Mouse (Mus musculus) central nervous system, embryonic 11.5 days (tissue): ENCODE measurements around the gene Olfr640. TPM values are rescaled to one million over a fixed set of nuclear protein-coding genes. Genes with fewer than 3 reads are reported as not detected.

Experiments
- polyA plus RNA-seq: library from polyadenylated mRNA; depleted of rRNA; stranded (reverse); fragments of >200 nt; gene quantifications from 2 replicates; pipeline ENCODE4 v1.2.3, GENCODE M21; 2012; rRNA removed

Gene Olfr640
- polyA plus RNA-seq, result not detected in 2 replicates

DNA sequence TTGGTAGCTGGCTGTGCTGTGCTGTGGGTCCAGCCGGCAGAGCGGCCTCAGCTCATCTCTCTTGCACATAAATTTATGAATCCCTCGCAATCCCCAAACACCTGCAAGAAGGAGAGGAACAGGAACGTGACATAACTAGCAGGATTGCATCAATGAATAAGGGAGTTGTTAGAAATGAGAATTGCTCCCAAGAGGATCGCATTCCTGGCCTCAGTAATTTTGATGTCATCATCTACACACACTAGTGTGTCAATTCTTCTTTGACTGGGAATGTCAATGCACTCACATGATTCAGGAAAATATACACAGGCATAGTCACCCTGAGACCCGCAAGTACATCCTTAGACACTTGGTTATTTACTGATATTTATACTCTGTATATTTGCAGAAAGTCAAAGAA is at the start of gene Olfr640:
Olfr640 (minus strand) TSS at position 101 of the 400 bp plus-strand sequence.

DNA sequence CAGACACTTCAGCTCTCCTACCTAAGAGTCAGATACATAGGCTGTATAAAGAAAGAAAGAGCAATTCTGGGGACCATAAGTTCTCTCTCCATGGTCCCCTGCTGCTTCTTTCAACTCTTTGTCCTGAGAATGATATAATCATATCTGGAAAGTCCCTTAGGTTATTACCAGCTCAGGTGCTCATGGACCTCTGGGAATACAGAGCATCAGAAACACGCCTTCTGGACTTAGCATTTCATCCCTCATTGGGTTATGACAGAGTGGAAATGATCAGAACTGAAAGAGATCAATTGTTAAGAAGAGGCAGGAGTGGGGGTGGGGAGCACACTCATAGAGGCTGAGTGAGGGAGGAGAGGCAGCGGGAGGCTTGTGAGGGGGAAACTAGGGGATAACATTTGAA is 46.4 kb upstream of the Olfr640 start, which contains the start of gene Olfr644:
Olfr644 (minus strand) TSS at position 101 of the 400 bp plus-strand sequence.

DNA sequence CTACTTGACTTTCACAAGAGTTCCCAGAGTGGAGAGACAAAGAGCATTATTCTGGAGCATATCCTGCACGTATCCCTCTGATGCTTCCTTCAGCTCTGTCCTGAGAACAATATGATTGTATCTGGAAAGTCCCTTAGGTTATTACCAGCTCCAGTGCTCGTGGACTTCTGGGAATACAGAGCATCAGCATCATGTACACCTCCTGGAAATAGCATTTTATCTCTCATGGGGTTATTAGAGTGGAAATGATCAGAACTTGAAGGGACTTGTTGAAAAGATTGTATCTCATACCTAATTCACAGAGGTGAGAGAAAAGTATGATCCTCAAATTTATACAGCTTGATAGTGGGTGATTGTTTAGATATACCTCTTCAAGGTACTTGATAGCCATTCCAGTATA is 36.0 kb upstream of the Olfr640 start, which contains the start of gene 4930516K23Rik:
4930516K23Rik (minus strand) TSS at position 101 of the 400 bp plus-strand sequence.

DNA sequence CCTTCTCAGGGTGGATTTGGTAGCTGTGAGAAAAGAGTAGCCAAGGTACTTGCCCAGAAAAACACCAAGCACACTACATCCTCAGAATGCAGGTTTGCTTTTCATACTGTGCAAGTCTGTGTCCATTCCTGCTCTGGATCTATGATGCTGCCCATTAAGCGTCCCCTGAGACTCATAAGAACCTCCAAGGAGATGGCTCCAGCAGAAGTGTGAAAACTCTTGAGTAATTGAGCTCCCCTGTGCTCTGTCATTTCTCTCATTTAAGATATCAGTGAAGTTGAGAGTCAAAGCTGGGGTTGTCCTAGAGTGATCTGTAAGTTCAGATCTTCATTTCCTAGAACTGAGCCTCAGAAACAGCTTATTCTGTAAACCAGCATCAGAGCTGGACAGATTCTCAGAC is 27.2 kb upstream of the Olfr640 start, which contains the start of gene Olfr642:
Olfr642 (minus strand) TSS at position 101 of the 400 bp plus-strand sequence.

DNA sequence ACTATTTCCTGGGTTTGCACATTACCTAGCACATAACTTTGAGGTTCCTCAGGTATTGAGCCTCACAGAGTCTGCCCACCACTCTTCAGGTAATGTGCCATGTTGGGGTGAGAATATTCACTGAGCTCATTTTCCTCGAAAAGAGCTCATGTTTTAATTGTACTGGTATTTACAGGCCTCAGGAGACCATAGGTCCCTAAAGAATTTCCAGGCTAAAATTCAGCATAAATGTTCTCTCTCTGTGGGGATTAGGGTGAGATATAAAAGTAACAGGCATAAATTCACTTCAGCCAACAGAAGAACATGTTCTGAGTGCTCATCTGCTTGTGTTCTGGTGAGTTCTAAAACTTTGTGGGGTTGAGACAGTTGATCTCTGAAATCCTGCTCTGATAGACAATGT is 9.8 kb upstream of the Olfr640 start, which contains the start of gene Olfr641:
Olfr641 (plus strand) TSS at position 301 of the 400 bp plus-strand sequence.

DNA sequence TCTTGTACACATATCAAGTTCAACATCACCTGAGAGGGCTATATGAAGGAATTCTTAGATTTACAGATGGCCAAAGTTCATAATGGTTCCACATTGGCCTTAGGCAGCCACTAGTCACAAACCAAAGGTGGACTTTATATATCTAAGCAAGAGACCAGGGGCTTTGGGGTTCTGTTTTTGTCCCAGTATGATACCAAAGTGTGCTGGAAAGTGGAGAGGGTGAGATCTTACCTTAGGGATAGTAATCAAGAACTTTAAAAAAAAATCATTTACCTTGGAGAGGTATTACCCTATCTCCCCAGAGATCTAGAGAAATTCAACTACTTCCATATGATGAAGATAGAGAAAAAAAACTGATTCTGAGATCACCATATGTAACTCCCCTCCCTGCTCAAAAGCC is 8.2 kb downstream of the Olfr640 start, which contains the start of gene Olfr639:
Olfr639 (minus strand) TSS at position 101 of the 400 bp plus-strand sequence.

DNA sequence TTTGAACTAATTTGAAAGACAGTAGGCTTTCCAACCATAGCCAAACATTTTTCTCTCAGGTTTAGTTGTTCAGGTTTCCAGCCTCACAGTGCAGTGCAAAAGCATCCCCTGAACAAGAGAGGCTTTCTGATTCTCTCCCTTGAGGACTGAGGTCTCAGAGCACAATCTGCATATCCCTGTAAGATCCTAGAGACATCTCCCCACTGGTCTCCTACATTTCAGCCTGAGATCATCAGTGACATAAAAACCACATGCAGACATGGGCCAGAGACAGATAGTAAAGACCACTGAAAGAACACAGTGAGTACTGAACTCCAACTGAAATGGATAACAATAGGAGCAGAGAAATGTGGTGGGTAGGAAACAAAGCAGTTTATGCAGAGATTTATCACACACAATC is 26.9 kb downstream of the Olfr640 start, which contains the start of gene Olfr638:
Olfr638 (plus strand) TSS at position 301 of the 400 bp plus-strand sequence.

DNA sequence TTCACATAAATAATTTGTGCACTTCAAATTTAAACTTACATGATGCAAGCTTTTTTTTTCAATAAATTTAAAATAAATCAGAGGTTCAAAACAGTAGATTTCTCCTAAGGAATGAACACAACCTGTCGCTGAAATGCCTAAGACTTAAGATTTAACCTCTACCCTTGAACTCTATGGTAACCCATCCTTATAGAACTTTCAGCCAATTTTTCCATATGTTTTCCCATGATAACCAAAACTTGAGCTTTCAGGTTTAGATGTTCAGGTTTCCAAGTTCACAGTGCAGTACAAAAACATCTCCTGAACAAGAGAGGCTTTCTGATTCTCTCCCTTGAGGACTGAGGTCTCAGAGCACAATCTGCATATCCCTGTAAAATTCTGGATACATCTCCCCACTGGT is 54.5 kb downstream of the Olfr640 start, which contains the start of gene Olfr635:
Olfr635 (plus strand) TSS at position 301 of the 400 bp plus-strand sequence.

Other genes starting within 250 kb of the Olfr640 start
- not detected in 2 replicates for gene Olfr68, start 245.9 kb downstream of the Olfr640 start, polyA plus RNA-seq
- not detected in 2 replicates for gene Olfr67, start 233.8 kb downstream of the Olfr640 start, polyA plus RNA-seq
- 1,727 and 2,114 TPM in 2 replicates for gene Hbb-bt, start 211.6 kb downstream of the Olfr640 start, polyA plus RNA-seq
- gene Hbb-bs, start 197.5 kb downstream of the Olfr640 start, polyA plus RNA-seq, result 1,278 and 2,335 TPM in 2 replicates
- 0.40 TPM in 1 of 2 replicates, not detected in the other for gene Hbb-bh2, start 185.1 kb downstream of the Olfr640 start, polyA plus RNA-seq
- 1,953 and 3,124 TPM in 2 replicates for gene Hbb-bh1, start 182.4 kb downstream of the Olfr640 start, polyA plus RNA-seq
- 10,518 and 17,284 TPM in 2 replicates for gene Hbb-y, start 172.4 kb downstream of the Olfr640 start, polyA plus RNA-seq
- not detected in 2 replicates for gene Olfr66, start 139.3 kb downstream of the Olfr640 start, polyA plus RNA-seq
- not detected in 2 replicates for gene Olfr64, start 131.1 kb downstream of the Olfr640 start, polyA plus RNA-seq
- not detected in 2 replicates for gene Olfr65, start 122.1 kb downstream of the Olfr640 start, polyA plus RNA-seq
- gene Olfr631, start 96.7 kb downstream of the Olfr640 start, polyA plus RNA-seq, result not detected in 2 replicates
- gene Olfr632, start 91.2 kb downstream of the Olfr640 start, polyA plus RNA-seq, result 0.11 and 0.36 TPM in 2 replicates
- gene Olfr633, start 81.1 kb downstream of the Olfr640 start, polyA plus RNA-seq, result not detected in 2 replicates
- not detected in 2 replicates for gene Olfr635, start 54.4 kb downstream of the Olfr640 start, polyA plus RNA-seq
- not detected in 2 replicates for gene Olfr638, start 26.8 kb downstream of the Olfr640 start, polyA plus RNA-seq
- not detected in 2 replicates for gene Olfr639, start 8.3 kb downstream of the Olfr640 start, polyA plus RNA-seq
- not detected in 2 replicates for gene Olfr641, start 9.9 kb upstream of the Olfr640 start, polyA plus RNA-seq
- not detected in 2 replicates for gene Olfr642, start 27.1 kb upstream of the Olfr640 start, polyA plus RNA-seq
- not detected in 2 replicates for gene 4930516K23Rik, start 35.9 kb upstream of the Olfr640 start, polyA plus RNA-seq
- not detected in 2 replicates for gene Olfr644, start 46.3 kb upstream of the Olfr640 start, polyA plus RNA-seq
- not detected in 2 replicates for gene Olfr645, start 59.9 kb upstream of the Olfr640 start, polyA plus RNA-seq
- not detected in 2 replicates for gene Olfr646, start 79.3 kb upstream of the Olfr640 start, polyA plus RNA-seq
- not detected in 2 replicates for gene Ubqln5, start 104.3 kb upstream of the Olfr640 start, polyA plus RNA-seq
- gene Olfr643, start 111.8 kb upstream of the Olfr640 start, polyA plus RNA-seq, result not detected in 2 replicates
- gene Ubqln3, start 117.7 kb upstream of the Olfr640 start, polyA plus RNA-seq, result not detected in 2 replicates
- not detected in 2 replicates for gene Ubqlnl, start 125.0 kb upstream of the Olfr640 start, polyA plus RNA-seq
- gene Olfm5, start 139.3 kb upstream of the Olfr640 start, polyA plus RNA-seq, result 0.02 TPM in 1 of 2 replicates, not detected in the other
- gene Olfr648, start 157.8 kb upstream of the Olfr640 start, polyA plus RNA-seq, result 0.01 and 0.07 TPM in 2 replicates
- not detected in 2 replicates for gene Olfr649, start 170.4 kb upstream of the Olfr640 start, polyA plus RNA-seq
- gene Trim6, start 193.2 kb upstream of the Olfr640 start, polyA plus RNA-seq, result 2.1 and 3.0 TPM in 2 replicates
- 1.3 and 2.2 TPM in 2 replicates for gene Trim34a, start 218.9 kb upstream of the Olfr640 start, polyA plus RNA-seq